Mouse (Mus musculus): ENCODE measurements at regions not wholly inside any gene's neighbourhood (a gene's known extent, or its start where the extent isn't known, plus 50 kb on each side); places are given as distances from the start of the nearest gene placed in this dataset.
"Not testable (repeated sequence)": the region's sequence is repeated elsewhere in the genome, so short reads cannot be mapped to it uniquely, and the experiment has no call there.

GRCm38 (mm10) chr13:61805300-61805699 is 235.4 kb upstream of the Cts3 start:
- DNase-seq (ENCODE audit: low spot score in 2 of 2): not testable (repeated sequence)

- peak; percentile 0 for DNase-seq (ENCODE audit: low spot score in 2 of 2)
Observed at GRCm38 (mm10) chr13:61804168-61804874, 234.4 kb upstream of the Cts3 start.

GRCm38 (mm10) chr13:61803763-61804162 is 233.8 kb upstream of the Cts3 start:
- DNase-seq (ENCODE audit: low spot score in 2 of 2): not testable (repeated sequence)

GRCm38 (mm10) chr13:61763457-61763856 is 193.5 kb upstream of the Cts3 start:
- not testable (repeated sequence) for DNase-seq (ENCODE audit: low spot score in 2 of 2)

All from right cerebral cortex, postnatal 36 days (tissue).